Mouse (Mus musculus) R1 (cell line): Measurements from ENCODE around the gene Gpr179.

ENCODE experiments used
- DNase-seq: peaks from one replicate; pipeline ENCODE4 v3.0.0-alpha.2; 2018; ENCODE audit warnings: low read depth, low spot score

Gene Gpr179

GRCm38 (mm10) chr11:97352027-97352684, at the start of gene Gpr179:
TSS of gene Gpr179 (minus strand) at chr11:97352077.
- no peak for DNase-seq

GRCm38 (mm10) chr11:97401082-97401481, 49.2 kb upstream of the Gpr179 start:
- DNase-seq = peak; percentile 64

GRCm38 (mm10) chr11:97399958-97400710, 48.3 kb upstream of the Gpr179 start:
- DNase-seq = peak; percentile 94

GRCm38 (mm10) chr11:97398506-97398905, 46.6 kb upstream of the Gpr179 start:
- no peak for DNase-seq

GRCm38 (mm10) chr11:97394146-97394545, 42.3 kb upstream of the Gpr179 start:
- peak; percentile 26 for DNase-seq

GRCm38 (mm10) chr11:97393658-97394057, 41.8 kb upstream of the Gpr179 start:
- DNase-seq = peak; percentile 88

GRCm38 (mm10) chr11:97389127-97389526, 37.2 kb upstream of the Gpr179 start:
- no peak for DNase-seq

- no peak for DNase-seq
Observed at GRCm38 (mm10) chr11:97387811-97388210, 35.9 kb upstream of the Gpr179 start.

- DNase-seq = no peak
Observed at GRCm38 (mm10) chr11:97383764-97384163, 31.9 kb upstream of the Gpr179 start.

- DNase-seq = no peak
Observed at GRCm38 (mm10) chr11:97383017-97383416, 31.1 kb upstream of the Gpr179 start.

- DNase-seq = no peak
Observed at GRCm38 (mm10) chr11:97380036-97380435, 28.2 kb upstream of the Gpr179 start.

- DNase-seq = no peak
Observed at GRCm38 (mm10) chr11:97373402-97373801, 21.5 kb upstream of the Gpr179 start.

GRCm38 (mm10) chr11:97372159-97372864, 20.4 kb upstream of the Gpr179 start:
- no peak for DNase-seq

- no peak for DNase-seq
Observed at GRCm38 (mm10) chr11:97370329-97371091, 18.6 kb upstream of the Gpr179 start.

- DNase-seq = no peak
Observed at GRCm38 (mm10) chr11:97368501-97368900, 16.6 kb upstream of the Gpr179 start.

GRCm38 (mm10) chr11:97365556-97365955, 13.7 kb upstream of the Gpr179 start:
- DNase-seq = no peak

GRCm38 (mm10) chr11:97363644-97363995, 11.7 kb upstream of the Gpr179 start:
- no peak for DNase-seq

GRCm38 (mm10) chr11:97362943-97363643, 11.2 kb upstream of the Gpr179 start:
- peak; percentile 32 for DNase-seq

- DNase-seq = no peak
Observed at GRCm38 (mm10) chr11:97362649-97362942, 10.7 kb upstream of the Gpr179 start.

- DNase-seq = peak; percentile 90
Observed at GRCm38 (mm10) chr11:97361948-97362648, 10.2 kb upstream of the Gpr179 start, which contains the start of gene Socs7. TSS of gene Socs7 (plus strand) at chr11:97362551.

- peak; percentile 82 for DNase-seq
Observed at GRCm38 (mm10) chr11:97357663-97358062, 5.8 kb upstream of the Gpr179 start.
